Mouse (Mus musculus): ENCODE results near the gene Ddx3y. TPM values are rescaled to one million over a fixed set of nuclear protein-coding genes. Genes with fewer than 3 reads are reported as not detected.
A peak's percentile ranks its signal among the peaks of the same experiment; 100 is the strongest.

Ddx3y gene
- 100 to 1,000 TPM in 1 of 2 experiments, not detected in 1; 111 TPM for total RNA-seq (2021)
- long read RNA-seq, experiment 1 = 0 reads
- long read RNA-seq, experiment 2, full-length matches to known transcripts = 8 of 17 reads
- long read RNA-seq, experiment 2, partial matches to known transcripts = 0 of 17 reads
- long read RNA-seq, experiment 2, other reads (novel, unspliced or antisense) = 9 of 17 reads

DNA sequence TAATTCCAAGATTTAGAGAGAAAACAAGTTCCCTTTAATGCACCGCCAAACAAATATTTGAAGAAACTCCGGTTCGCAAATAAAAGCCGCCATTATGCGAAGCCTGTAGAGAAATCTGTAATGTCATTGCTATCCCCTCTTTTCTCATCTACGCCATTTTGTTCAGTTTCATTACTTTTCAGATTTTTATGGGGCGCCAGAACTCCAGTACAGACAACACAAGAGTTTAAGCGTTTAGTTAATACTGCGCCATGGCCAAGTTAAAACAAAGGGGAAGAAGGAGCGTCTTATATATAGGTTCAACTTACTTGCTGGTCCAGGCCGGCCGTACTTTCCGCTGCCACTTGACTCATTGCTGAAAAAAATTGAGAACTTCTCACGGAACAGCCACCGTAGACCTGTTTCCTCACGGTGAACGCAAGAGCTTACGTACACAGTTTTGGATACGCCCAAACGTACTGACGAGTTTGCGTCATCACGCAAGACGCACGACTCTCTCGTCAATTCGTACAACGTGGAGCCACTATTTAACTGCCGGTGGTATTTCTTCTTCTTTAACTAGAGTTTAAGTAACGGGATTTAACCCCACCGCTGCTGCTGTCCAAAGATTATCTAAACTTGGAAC, at the start of gene Ddx3y:
Ddx3y (minus strand) TSS at position 459 of the 625 bp plus-strand sequence.
- DNase-seq = peak in 1 of 2 experiments; percentile 74

- DNase-seq = no peak
Observed at GRCm38 (mm10) chrY:1293708-1294107, 7.3 kb upstream of the Ddx3y start.

DNA sequence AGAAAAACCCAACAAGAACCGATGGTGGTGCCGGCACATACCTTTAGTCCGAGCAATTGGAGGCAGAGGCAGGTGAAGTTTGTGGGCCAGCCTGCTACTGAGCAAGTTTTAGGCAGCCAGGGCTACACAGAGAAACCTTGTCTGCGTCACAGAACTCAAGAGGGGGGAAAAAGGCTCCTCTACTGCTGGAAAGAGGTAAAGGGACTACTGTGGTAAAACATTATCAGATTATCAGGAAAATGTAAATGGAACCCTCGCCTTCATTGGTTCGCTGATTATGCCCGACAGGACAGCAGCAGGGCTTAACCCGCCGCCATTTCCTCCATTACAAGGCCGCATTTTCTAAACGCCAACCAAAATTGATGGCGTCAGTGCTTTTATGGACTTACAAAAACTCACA, 694 bp downstream of the Ddx3y start:
- DNase-seq = peak in 1 of 2 experiments; percentile 16

GRCm38 (mm10) chrY:1246117-1246516, 40.3 kb downstream of the Ddx3y start:
- DNase-seq = no peak

DNA sequence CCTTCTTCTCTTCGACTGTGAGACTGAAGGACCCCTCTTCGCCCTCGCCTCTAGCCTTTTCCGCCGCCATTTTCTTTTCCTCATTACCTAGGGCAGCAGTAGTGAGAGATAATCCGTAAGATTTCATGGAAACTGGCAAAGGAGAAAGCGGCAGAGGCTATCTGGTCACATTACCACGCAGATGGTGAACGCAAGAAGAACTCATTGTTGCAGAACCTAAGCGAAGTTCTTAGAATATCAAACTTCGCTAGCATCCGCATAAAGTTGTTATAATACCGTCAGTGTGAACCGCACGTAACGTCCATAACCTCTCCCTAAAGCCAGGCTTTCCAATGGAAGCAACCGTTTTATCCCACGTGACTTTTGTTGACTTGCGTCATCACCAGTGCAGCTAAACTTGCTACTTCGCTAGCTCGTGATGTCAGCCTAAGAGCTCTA, 41.0 kb downstream of the Ddx3y start, which contains the start of gene Uty:
Uty (minus strand) TSS at position 334 of the 438 bp plus-strand sequence.
- peak in 1 of 2 experiments; percentile 73 for DNase-seq

DNA sequence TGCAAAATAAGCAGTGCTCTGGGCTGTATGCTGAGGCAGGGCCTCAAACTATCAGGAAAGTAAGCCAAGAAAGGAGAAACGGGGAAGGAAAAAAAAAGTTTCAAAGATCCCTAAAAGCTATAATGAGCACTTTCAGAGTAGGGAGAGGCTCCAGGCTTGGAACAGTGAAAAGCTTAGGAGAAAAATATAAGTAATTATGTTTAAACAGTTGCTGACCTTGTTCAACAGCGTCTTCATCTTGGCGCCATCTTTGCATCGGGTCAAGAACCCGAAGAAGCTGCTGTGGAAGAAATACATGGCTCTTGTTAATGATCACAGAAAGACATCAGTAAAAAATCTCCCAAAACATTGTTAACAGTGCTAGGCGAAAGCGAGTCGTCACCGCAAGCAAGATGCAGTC, 41.5 kb downstream of the Ddx3y start:
- peak in 1 of 2 experiments; percentile 4 for DNase-seq

DNA sequence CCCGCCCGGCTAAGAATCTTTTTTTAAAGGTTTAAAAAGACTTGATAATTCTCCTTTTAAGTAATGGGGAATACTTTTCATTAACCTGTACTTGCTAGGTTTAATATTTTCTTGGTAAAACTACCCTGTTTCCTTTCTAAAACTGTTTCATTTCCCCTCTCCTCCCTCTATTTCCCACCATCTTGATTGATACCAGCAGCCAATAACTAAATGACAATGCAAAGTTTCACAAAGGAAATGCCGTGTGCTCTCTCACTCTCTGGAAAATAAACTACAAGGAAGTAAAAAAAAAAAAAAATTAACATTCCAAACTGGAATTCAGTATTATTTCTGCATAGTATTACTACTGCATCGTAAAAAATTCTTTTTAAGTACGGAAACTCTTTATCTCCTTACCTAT, 42.0 kb downstream of the Ddx3y start:
- no peak for DNase-seq

- DNase-seq = peak in 1 of 2 experiments; percentile 13
Observed at GRCm38 (mm10) chrY:1220001-1220400, 66.4 kb downstream of the Ddx3y start.

Other genes with a start within 250 kb of the Ddx3y start
- gene Uty, start 40.9 kb downstream of the Ddx3y start, total RNA-seq (2021) = 10 to 100 TPM in 1 of 2 experiments, not detected in 1; 30.5 TPM
- gene Usp9y, start 173.2 kb upstream of the Ddx3y start, total RNA-seq (2021) = not detected